Mouse (Mus musculus) thymus, adult 18-20 months (tissue): Measurements from ENCODE around the gene Kcnh2.

ENCODE experiments used
- DNase-seq, 2 experiments: peaks; one replicate each; pipeline ENCODE4 v3.0.0; 2022; ENCODE audit warnings: mixed read lengths in 2 of 2

Gene Kcnh2

DNA sequence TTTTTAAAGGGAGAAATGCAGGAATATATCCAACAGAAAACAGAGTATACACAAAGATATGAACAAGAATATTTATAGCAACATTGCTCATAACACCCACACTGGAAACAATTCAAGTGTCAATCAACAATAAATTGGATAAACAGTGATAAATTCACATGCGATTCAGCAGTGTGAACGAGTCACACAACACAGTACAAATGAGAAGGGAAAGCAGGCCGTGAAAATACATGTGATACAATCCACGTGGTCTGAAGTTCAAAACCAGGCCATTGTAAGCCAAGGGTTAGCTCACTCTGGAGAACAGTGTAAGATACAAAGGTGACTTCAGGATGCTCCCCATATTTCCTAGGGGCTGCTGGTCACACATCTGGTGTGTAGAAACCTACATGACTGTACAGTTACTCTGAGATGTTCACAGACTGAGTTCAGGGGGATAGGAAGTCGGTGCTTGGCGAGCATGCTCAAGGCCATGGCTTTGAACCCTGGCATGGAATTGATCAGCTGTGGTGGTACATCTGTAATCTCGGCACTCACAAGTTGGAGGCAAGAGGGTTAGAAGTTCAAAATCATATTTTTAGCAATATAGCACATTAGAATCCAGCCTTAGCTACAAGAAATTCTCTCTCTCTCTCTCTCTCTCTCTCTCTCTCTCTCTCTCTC, 23.4 kb upstream of the Kcnh2 start:
- no peak for DNase-seq

DNA sequence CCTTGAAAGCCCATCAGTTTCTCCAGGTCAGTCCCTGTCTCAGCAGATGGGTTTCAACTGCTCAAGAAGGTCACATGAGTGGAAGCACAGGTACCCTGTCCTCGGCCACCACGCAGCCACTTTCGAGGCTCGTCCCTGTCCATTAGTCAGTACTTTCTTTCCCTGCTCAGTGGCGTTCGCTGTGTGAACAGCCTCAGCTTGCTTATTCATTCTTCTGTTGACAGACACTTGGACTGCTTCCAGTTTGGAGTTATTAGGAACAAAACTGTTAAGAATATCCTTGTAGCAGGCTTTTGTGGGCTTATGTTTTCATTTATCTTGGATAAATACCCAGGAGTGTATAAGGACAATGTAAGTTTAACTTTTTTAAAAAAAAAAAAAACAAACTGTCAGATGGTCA, 22.8 kb upstream of the Kcnh2 start:
- no peak for DNase-seq

DNA sequence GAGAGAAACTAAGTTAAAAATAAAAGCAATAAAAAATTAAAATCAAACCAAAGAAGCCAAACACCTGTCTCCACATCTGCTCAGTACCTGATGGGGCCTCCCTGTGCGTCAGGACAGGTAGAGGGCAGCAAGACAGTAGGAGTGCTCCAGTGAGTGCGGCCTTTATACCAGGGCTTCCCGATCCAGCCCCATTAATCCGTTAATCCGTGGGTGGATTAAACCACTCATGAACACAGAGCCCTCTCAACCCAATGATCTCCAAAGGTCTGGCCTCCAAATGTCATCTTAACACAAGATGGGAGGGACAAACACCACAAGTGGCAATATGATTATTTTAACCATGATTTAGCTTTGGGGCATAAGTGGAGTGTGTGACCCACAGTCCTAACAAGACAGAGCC, 22.4 kb upstream of the Kcnh2 start:
- DNase-seq: no peak

DNA sequence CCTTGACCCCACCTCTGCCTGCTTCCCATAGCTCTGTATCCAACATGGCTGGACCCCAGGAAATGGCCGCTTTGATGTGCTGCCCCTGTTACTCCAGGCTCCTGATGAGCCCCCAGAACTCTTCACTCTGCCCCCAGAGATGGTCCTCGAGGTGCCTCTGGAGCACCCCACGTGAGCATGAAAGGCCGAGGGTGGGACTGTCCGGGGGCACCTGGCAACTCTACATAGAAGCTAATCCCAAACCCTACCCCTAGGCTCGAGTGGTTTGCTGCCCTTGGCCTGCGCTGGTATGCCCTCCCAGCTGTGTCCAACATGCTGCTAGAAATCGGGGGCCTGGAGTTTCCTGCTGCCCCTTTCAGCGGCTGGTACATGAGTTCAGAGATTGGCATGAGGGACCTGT, 18.4 kb upstream of the Kcnh2 start:
- no peak for DNase-seq

GRCm38 (mm10) chr5:24366426-24366825, 15.0 kb upstream of the Kcnh2 start:
- DNase-seq: no peak

- DNase-seq: no peak
Observed at GRCm38 (mm10) chr5:24365528-24365927, 14.1 kb upstream of the Kcnh2 start.

DNA sequence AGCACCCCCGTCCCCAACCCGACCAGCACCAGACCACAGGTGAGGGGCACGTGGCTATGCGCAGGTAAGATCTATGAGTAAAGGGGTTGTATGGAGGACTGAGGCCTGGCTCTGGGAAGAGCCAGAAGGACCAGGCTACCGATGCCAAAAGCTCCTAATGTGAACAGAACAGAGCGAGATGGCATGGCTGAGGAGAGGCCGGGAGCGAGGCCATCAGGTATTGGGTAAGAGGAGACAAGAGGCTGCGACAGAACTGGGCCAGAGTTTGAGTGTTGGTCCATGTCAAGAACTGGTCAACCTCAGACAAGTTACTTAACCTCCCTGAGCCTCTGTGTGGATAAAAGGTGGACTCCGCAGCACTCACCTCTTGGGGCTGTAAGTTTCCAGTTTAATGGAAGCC, 13.6 kb upstream of the Kcnh2 start:
- DNase-seq: no peak

GRCm38 (mm10) chr5:24364508-24364907, 13.1 kb upstream of the Kcnh2 start, which contains the start of gene Nos3:
Gene Nos3 (plus strand): TSS chr5:24364810.
- DNase-seq: no peak

- no peak for DNase-seq
Observed at GRCm38 (mm10) chr5:24364061-24364460, 12.7 kb upstream of the Kcnh2 start.

- no peak for DNase-seq
Observed at GRCm38 (mm10) chr5:24363467-24363866, 12.1 kb upstream of the Kcnh2 start.

- DNase-seq: peak; percentile 63 to 71
Observed at GRCm38 (mm10) chr5:24360792-24361454, 9.5 kb upstream of the Kcnh2 start.

DNA sequence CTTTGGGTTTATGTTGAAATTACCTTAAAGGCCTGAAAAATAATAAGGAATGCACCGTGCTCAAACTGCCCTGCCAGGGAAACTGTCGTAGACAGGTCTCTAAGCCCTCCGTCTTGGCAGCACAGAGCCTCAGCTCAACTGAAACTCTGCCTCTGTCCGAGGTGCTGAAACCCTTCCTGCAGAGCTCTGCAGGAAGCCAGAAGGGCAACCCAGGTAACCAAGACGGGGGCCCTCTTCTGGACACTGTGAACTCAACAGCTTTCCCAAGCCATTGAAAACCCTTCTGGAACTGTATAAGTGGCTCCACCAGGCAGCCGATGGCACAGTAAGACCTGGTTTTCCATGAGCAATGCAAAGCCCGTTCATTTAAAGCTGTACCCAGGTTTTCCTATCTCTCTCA, 6.1 kb upstream of the Kcnh2 start:
- DNase-seq: peak; percentile 50 to 61

DNA sequence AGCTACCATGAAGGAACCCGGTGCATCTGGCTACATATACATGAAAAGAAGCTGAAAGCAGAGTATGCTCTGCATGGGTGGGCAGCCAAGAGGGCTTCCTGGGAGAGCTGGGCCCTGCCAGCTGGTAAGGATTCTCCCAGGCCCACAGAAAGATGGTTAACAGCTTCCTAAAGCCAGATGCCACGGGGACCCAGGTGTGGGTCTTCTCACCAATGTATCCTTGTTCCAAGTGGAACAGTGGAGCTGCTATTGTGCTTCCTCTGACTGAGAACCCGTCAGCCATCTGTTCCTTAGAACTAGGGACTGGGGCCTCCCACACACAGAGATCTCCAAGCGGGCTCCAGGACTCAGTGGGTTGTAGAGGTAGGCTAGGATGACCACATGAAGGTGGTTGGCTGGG, 5.4 kb upstream of the Kcnh2 start:
- no peak for DNase-seq

DNA sequence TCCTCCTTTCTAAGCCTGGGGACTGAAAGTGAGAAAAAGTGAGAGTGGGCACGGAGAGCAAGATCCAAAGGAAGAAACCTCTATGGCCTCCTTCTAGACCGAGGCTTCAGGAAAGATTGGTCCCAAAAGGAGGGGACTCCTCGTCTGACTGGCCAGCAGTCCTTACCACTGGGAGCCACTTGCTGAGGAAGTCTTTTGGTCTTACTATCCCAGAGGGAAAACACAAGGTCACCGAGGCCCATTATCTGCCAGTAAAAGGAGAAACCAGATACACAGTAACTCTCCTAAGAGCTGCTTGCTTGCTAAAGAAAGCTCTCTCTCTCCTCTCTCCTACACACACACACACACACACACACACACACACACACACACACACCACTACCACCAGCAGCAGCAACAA, 1.9 kb upstream of the Kcnh2 start:
- DNase-seq: no peak

DNA sequence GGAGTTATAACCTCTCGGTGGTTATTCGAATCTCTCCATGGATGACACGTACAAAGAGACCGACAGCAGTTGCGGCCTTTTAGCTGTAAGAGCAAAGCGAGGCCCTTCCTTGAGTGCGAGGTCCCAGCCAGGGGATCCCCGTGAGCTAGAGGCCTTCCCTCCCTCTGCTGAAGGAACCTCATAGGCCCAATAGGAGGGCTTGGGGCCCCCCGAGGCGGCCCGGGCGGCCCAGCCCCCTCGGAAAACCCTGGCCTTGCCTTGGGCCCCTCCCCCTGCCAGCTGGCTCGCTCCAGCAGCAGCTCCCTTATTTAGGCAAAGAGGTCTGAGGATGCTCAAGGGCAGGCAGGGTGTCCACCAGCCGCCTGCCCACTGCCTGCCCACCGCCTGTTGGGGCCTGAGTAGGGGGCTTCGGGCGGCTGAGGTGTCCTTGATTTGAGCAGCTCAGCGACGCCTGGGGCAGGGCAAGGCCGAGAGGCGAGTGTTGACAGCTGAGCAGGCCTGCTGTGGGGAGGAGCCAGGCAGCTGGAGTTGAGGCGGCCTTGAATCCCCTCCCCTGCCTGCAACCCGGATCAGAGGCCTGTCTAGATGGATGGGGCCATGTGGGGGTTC, 951 bp upstream of the Kcnh2 start:
- DNase-seq: peak in 1 of 2 experiments; percentile 34

GRCm38 (mm10) chr5:24351701-24352171, 332 bp upstream of the Kcnh2 start:
- DNase-seq: peak; percentile 82 to 84

DNA sequence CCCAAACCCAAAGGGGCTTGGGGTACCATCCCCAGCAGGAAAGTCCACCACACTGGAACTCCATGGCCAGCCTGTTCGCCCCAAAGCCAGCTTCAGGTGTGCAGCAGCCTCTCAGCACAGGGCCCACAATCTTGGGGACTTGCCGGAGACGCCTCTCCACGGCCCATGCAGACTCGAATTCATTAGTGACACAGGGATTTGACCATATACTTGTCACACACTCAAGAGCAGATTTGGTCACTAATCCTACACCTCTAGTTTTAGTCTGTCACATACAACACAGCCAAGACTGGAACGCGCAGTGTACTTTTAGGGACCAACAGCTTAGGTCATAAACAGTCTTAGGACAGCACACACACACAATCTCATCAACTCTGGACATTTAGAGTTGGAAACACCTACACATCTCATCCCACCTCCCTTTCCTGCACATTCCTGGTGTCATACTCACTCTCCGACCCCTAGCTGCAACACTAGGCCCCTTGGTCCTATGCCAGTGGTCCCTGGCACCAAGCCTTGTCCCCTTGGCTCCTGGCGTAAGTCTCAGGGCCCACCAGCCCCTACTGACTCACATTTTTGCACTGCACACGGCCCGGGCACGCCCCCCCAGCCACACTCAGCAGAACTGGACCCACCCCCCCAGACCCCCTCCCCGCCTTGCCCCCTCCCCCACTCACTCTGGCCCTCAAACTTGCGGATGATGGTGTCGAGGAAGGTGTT, 713 bp downstream of the Kcnh2 start:
- no peak for DNase-seq

- DNase-seq: no peak
Observed at GRCm38 (mm10) chr5:24350073-24350472, 1.3 kb downstream of the Kcnh2 start.

DNA sequence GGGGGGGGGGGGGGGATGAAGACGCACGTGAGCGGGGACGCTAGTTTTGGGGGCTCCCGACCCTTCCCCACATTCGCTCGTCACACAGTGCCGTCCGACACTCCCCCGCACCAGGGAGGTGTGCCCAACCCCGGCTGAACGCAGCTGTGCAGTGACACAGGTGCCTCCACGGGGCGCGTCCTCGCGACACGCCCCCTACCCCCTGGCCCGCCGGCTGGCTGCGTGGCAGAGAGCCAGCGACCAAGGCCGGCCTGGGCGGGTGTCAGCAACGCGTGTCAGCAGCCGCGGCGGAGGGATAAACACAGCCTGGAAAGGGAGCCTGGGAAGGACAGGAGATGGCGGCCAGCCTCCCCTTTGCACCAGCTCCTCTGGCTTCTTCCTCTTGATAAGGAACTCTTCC, 2.9 kb downstream of the Kcnh2 start:
- DNase-seq: peak; percentile 66 to 72

- DNase-seq: peak; percentile 95 to 97
Observed at GRCm38 (mm10) chr5:24348128-24348527, 3.3 kb downstream of the Kcnh2 start.

- DNase-seq: peak; percentile 62 to 80
Observed at GRCm38 (mm10) chr5:24347186-24347875, 4.1 kb downstream of the Kcnh2 start.

DNA sequence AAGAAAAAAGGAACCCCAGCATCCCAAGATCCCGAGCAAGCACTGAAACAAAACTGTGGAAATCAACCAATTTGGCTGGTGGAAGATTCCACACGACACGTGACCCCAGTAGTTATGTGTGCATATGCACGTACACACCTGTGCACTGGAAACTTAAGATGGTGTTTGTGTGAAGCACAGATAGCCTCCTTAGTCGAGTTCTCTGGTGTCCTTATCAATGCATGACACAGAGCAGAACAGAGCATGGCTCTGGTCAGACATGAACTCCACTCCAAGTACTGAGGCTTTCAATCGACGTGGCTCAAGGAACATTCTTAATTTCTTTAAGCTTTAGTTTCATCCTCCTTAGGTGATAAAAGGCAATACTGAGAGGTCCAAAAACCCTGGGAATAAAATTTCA, 5.1 kb downstream of the Kcnh2 start:
- DNase-seq: no peak
